Mouse (Mus musculus): ENCODE data around the gene Kif26a.

Gene Kif26a

GRCm38 (mm10) chr12:112217681-112218080, 71.7 kb downstream of the Kif26a start:
- DNase-seq (ENCODE audit: low read depth, low spot score), result no peak

GRCm38 (mm10) chr12:112221290-112221689, 75.3 kb downstream of the Kif26a start:
- DNase-seq (ENCODE audit: low read depth, low spot score), result no peak

- no peak for DNase-seq (ENCODE audit: low read depth, low spot score)
These were observed 75.9 kb downstream of the Kif26a start for GRCm38 (mm10) chr12:112221754-112222439.

GRCm38 (mm10) chr12:112223721-112224337, 77.8 kb downstream of the Kif26a start:
- no peak for DNase-seq (ENCODE audit: low read depth, low spot score)

- DNase-seq (ENCODE audit: low read depth, low spot score), result no peak
These were observed 80.2 kb downstream of the Kif26a start for GRCm38 (mm10) chr12:112226238-112226637.

GRCm38 (mm10) chr12:112226656-112227055, 80.6 kb downstream of the Kif26a start:
- no peak for DNase-seq (ENCODE audit: low read depth, low spot score)

GRCm38 (mm10) chr12:112229084-112229483, 83.1 kb downstream of the Kif26a start:
- no peak for DNase-seq (ENCODE audit: low read depth, low spot score)

- DNase-seq (ENCODE audit: low read depth, low spot score), result no peak
These were observed 84.2 kb downstream of the Kif26a start for GRCm38 (mm10) chr12:112230196-112230595.

Measured in embryo, embryonic 11.5 days (tissue).